Mouse (Mus musculus): ENCODE data around the gene Tpcn1.

Gene Tpcn1

DNA sequence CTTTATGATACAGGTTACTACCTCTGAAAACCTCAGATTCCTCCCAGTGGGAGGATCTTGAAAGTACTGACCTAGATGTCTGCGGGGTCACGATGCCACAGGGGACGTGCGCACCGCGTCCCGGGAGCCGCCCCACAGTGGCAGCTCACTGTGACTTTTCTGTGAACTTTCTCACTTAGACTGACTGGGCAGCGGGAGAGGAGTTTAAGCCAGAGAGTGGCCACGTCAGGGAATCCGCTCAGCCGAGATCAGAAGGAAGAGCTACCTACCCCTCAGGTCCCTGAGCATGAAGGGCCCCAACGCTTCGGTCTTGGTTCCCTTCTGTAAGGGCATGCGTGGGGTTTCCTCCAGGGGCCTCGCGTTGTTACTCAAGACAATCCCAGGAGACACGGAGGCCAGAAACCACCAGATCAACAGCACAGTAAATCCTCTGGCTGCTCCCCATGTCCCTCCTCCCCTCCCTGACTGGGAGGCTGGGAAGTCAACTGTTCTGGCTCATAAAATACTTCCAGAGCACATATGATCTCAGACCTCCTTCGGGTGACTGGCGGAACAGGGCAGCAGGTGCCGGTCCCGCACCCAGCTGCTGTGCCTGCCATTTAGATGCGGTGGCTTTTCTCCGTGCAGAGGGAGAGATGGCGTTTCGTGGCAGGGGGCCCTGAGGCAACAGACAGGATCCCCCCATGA lies 9.1 kb downstream of the Tpcn1 start:
- peak; percentile 54 for DNase-seq (ENCODE audit: low read depth)

DNA sequence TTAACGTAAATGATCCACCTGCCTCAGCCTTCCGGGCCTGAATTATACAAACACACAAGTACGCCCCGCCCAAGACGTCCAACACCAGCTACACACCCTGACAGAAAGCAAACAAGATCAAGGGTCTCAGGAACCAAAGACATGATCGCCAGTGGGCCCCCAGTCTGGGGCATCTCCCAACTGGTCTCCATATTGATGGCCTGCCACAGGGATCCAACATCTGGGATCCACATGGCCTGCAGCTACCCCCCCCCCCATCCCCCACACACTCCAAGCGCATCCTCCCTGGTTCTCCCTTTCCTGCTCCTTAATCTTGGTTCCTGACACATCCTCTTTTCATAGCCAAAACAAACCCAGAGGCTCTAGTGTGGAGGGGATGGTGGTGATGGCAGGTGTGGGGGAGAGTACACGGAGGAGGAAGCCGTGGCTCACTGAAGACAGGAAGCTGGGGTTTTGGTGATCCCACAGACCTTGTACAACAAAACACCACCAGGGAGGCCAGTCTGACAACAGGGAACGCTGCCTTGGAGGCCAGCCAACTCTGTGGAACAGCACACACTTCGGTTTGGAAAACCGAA lies 9.9 kb downstream of the Tpcn1 start:
- peak; percentile 48 for DNase-seq (ENCODE audit: low read depth)

DNA sequence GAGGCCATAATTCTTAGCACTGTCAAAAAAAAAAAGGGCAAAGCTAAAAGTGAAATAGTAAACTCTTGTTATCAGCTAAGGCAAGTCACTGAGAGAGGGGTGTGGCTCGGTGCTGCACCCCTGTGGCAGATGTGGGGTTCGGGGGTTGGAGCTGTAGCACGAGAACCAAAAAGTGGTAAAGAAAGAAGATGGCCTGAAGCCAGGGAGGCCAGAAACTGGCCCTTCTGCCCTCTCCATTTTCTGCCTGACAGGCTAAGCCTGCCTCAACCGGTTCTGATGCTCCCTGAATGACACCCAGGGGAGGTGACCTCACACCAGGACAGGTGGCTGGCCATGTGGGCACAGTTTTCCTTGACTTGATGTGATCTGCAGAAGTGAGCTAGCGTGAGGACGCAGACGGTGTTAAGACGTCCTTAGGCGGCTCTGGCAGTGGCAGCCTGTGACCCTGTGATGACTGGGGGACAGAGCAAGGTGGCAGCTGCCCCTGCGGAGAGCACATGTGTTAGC lies 10.5 kb downstream of the Tpcn1 start:
- DNase-seq (ENCODE audit: low read depth) = no peak

DNA sequence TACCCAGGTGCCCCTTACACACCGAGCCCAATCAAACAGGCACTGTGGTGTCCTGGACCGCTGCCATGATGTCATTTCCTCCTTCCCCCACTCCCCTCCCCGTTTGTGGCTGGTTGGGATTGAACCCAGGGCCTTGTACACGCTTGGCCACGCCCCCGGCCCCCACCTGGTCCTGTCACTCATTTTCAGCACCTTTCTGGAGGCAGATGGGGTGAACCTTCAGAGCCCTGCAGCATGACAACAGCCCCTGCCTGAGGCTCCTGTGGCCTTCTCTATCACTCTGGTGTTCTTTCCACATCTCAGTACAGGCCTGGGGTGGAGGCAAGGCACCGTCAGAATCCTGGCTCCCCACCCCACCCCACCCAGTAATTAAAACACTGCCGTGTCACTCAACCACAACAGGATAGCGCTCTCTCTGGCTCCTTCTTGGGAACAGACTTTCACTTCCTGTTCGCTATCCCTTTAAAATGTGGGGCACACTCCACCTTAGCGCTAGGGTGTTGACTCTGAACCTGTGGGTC lies 11.6 kb downstream of the Tpcn1 start:
- DNase-seq (ENCODE audit: low read depth) = no peak

DNA sequence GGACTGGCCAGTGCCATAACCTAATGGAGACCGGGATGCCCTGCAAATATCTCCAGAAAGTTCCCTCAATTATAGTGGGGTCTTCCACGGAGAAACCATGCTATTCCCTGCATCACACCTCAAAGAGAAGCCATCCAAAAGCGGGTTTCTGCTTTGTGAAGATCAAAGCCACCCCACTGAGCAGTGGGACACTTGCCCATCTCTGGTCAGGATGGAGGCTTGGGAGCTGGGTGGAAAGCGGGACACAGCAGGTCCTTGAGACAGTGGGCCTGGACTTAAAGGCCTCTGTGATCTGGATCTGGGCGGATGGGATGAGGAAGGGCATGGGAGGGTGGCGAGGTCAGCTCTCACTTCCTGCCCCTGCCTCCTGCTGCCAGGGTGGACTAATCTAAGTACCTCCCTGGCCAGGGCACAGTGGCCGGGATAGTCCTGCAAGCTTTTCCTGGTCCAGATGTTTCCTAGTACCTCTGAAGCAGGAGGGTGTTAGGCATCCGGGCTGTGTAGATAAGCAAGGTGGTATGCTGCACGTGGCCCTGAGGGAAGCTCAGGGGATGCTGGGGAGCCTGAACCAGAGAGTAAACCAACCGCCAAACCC lies 13.9 kb downstream of the Tpcn1 start:
- DNase-seq (ENCODE audit: low read depth) = no peak

DNA sequence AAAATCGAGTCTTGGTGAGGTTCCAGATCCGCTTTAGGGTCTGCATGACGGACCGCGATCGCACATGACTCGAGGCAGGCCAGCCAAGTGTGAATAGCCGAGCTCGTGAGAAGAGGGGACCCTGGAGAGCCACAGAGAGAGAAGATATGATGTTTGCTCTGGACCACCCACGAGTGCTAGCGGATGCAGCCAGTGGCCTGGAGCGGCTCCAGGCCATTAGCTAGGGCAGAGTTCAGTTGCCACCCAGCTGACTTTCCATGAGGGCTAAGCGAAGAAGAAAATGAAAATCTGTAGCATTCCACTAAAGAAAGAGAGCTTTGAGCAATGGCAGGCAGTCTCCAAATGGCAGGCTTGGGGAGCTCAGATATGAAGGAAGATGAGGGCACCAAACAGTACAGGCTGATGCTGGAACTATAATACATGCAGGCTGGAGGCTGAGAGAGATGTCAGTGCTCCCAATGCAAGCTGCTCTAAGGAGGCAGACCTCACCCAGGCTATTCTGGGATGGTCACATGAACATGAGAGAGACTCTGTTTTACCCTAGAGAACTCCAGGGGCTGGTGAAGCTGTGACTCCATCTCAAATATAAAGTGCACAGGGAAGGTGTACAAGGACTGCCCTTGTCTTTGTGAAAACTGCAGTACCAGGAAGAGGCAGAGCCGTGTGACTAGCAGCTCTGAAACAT lies 17.3 kb downstream of the Tpcn1 start:
- no peak for DNase-seq (ENCODE audit: low read depth)

DNA sequence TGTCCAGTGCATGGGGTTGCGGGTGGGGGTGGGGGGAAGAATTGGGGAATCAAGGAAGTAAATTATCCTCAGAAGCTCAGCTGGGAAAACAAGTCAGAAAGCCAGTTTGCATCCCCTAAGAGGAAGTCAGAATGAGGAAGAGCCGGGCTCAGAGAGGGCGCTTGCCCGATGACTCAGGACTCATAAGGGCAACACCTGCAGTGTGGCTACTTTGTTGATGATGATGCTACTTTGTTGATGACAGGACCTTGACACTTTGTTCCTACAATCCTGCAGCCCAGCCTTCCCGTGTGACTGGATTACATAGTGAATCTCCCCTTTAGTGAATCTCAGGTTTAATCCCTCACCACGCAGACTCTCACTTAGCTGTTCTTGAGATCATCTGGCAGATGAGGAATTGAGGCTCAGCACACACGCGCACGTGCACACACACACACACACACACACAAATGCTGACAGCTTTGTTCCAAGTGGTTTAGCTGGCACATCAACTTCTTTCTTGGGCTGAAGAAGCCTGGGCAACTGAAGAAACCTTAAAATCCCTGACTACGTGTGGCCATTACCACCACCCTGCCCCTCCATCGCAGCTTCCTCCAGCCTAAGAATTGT lies 18.1 kb downstream of the Tpcn1 start:
- DNase-seq (ENCODE audit: low read depth) = no peak

DNA sequence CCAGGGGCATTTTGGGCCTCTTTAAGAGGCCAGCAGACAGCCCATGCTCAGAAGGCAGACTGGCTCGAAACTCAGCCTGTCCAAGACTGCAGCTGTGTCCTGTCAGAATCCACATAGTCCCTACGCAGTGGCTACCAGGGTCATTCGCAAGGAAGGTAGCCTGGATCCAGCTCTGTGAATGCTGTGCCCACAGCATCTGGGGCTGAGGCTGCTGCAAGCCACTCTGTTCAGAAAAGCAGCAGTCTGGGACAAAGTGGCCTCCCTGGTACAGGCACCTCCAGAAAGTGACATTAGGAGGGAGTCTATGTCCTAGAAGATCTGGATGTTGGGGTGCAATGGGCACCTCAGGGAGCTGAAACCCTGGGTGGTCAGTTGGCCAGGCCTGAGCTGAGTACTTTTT lies 18.7 kb downstream of the Tpcn1 start:
- DNase-seq (ENCODE audit: low read depth) = no peak

DNA sequence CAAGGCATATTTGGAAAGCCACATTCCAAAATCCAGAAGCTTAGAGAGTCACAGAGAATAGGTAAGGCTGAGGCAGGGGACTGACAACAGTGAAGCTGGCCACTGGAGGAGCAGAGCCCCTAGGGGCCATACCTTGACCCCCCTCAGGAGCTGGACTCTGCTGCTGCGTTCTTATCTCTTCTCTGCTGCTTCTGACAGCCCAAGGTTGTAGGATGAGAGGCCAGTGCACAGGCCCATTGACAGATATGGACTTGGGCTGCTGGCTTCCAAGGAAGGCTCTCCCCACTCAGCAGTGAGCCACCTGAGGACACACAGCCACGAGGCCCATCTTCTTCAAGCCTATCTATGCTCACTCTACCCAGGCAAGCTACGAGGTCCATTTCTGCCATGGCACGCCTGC lies 19.5 kb downstream of the Tpcn1 start:
- no peak for DNase-seq (ENCODE audit: low read depth)

DNA sequence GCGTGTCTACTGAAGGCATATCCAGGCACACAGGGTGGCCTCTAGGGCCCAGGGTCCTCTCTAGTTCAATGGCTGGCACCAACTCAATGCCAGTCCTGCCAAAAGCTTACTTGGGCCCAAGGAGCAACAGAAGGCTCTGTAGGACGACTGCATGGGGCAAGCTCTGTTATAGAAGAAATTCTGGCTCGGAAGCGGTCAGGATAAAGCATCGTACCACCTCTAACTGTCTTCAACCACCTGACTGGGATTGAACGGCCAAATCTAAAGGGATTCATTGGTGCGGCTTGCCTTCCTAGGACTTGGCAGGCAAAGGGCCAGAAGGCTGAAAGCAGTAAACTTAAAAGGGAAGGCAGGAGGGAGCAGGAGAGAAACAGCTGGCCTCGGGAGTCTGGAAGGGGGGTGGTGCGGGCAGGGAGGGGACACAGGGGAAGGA lies 20.1 kb downstream of the Tpcn1 start:
- no peak for DNase-seq (ENCODE audit: low read depth)

DNA sequence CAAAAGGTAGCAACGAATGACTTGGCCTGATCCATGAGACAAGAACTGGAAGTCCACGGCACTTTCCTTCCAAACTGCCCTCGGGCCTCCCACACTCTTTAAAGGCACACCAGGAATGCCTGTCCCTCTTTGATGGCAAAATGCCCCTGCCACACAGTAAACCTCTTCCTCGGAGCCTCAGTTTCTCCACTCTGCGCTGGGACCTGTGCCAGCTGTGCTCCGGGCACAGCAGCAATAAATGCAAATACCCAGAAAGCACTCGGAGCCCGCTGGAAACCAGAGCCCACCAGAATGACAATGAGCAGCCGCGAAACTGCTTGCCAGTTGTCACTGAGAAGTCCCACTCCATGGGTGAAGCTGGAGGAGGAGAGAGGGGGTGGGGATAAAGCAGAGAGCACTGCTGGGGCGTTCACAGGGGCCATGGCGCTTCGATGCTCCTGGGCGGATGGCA lies 20.7 kb downstream of the Tpcn1 start:
- no peak for DNase-seq (ENCODE audit: low read depth)

DNA sequence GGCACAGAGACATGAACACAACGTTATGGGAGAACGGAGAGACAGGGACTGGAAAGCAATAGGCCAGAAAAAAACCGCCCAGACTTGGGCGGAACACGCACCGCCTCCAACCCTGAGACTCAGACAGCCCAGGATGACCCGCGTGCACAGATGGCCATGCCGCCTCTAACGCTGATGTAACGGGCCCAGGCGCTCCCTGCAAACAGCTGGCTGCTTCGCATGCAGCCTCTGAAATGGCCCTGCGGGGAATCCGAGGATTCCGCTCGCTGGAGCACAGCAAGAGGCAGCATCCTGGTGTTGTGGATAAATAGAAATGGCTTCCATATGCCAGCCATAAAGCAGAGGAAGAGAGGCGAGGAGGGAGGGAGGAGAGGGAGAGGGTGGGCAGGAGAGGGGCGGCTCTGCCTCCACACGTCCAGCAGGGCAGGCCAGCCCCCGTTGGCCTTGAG lies 21.2 kb downstream of the Tpcn1 start:
- no peak for DNase-seq (ENCODE audit: low read depth)

DNA sequence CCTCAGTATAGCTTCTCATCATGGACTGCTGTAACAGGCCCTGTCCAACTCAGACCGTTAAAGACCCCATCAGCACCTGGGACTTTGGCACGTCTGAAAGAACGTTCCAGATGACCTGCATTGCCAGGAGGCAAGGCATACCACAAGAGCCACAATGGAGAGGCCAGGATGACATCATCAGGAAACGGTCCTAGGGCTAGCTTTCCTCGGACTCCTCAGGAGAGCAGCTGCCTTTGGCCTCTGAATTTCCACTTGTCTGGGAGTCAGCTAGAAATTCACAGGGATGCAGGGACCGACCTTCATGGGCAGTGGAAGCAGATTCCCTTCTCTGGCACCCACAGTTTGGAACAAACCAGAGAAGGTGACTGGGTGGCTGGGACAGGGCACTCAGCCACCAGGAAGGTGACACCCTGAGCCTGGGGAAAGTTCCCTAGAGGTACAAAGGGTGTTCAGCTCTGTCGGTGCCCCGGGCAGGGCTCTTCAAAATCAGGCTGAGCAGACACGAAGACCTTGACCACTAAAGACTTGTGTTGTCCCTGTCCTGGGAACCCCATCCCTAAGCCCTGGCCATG lies 21.7 kb downstream of the Tpcn1 start:
- DNase-seq (ENCODE audit: low read depth) = no peak

DNA sequence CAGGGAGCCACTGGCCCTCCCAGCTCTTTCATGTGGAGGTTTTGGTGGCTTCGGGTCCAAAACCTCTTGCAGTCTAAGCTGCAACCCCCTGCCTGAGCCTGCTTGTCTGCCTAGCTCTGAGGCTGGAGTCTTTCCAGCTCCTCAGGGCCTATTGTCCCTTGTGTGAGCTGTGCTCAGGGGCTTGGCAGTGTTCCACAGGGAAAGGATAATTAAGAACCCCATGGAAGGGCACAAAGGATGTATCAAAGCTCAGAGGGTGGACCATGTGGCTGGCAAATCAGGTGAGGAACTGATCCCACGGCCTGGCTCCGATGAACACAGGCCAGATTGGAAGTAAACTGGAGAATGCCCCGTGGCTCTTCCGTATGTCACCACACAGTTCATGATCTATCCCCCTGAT lies 22.4 kb downstream of the Tpcn1 start:
- DNase-seq (ENCODE audit: low read depth) = no peak

DNA sequence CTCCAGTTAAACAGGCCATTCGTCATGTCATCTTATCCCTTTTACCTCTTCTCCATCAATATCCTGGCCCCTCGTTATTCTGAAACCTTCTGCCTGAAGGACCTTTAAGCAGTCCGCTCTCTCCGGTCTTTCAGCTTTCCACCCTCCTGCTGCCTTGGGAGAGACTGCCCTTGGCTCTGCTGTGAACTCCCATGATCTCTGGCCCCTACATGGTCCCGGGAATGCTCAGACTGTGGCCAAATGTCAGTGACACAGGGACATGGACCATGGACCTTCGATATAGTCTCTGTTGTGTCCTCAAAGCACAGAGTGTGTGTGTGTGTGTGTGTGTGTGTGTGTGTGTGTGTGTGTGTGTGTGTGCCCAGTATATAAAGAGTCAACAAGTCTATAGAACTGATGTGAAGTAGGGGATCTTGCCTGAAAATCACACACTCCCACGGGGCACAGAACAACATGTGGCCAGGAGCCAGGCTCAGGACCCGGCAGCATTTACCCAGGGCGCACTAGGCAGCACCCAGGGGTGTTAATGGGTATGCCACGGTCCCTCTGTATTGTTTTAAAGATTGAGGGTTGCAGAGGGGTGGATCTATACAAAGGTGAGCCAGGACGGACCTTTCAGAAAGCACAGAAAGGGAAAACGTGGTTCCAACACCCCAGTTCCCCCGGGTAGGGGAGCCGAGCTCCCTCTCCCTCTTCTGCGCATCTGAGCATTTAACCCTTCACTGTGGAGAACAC lies 23.1 kb downstream of the Tpcn1 start:
- DNase-seq (ENCODE audit: low read depth) = no peak

DNA sequence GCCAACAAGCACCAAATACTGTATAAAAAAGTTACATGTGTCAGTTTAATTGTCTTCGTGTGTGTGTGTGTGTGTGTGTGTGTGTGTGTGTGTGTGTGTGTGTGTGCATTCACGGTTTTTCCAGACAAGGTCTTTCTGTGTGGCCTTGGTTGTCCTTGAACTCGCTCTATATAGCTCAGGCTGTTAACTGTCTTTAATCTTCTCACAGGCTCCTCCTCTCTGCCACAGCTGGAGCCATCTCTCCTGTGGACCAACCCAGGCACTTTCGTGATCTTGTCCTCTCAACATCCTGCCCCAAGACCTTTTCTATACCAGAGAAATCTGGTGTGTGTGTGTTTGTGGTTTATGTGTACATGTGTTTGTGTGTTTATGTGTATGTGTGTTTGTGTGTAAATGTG lies 24.6 kb downstream of the Tpcn1 start:
- DNase-seq (ENCODE audit: low read depth) = no peak

DNA sequence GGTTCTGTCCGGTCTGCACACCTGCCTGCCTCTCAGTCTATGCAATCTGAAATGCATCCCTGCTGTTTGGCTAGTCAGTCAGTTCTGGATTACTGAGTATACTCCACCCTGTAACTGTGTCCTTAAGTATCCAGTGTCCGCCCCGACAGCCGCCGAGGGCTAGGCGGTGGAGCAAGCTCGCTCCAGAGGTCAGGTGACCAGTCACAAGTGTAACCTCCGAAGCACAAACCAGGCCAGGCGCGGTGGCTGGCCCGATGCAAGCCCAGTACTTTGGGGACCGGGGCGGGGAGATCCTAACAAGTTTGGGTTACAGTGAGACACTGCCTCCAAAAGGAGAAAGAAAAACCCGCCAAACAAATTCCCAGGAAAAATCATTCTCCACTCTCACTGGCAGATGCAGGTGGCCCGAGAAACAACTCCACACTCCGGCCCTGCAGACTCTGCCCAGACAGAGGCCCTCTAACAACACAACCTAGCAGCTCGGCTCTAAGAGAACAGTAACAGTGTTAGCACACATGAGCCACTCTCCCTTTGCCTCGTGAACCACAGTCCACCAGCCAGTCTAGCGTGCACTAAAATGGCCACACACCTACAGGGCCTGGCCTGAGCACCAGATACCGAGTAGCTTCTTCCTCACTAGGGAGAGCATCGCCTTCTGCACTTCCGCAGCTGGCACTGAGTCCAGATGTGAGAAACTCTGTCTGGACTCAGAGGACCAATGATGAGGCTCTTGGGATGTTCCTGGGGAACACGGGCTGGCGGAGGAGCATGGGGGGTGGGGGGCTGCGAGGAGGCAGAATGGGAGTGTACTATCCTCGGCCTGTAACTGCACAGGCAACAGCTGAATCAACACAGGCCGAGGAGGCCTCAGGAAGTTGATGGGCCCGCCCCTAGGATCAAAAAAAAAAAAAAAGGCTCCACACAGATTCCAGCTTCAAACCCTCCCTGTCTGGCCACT lies 25.2 kb downstream of the Tpcn1 start:
- DNase-seq (ENCODE audit: low read depth) = peak; percentile 55

DNA sequence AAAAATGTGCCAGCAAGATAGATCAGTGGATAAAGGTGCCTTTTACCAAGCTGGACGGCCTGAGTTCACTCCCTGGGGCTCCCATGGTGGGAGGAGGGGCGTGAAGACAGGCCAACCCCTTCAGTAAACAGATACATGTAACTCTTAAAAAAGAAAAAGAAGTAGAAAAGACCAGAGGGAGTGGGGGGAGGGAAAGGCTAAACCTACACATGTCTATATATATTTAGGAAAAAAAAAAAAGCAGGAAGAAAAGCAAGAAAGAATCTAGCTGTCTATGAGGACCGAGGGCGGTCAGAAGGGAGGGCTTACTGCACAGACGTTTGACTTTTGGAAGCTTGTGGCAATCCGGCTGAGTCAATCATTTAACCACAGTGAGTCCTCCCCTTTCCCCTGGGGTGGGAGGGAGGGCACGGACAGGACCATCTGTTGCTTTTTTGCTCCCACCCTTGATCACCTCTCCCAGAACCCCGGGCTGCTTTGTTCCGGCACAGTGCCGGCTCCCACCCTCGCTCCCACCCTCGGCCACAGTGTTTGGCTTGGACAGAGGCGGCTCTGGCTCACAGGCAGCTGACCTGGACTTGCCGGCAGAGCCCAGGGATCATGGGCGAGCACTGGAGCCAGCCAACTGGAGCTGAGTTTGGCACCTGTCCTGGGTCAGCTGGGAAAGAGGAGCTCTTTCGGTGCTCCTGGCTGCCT lies 27.7 kb downstream of the Tpcn1 start:
- peak; percentile 89 for DNase-seq (ENCODE audit: low read depth)

DNA sequence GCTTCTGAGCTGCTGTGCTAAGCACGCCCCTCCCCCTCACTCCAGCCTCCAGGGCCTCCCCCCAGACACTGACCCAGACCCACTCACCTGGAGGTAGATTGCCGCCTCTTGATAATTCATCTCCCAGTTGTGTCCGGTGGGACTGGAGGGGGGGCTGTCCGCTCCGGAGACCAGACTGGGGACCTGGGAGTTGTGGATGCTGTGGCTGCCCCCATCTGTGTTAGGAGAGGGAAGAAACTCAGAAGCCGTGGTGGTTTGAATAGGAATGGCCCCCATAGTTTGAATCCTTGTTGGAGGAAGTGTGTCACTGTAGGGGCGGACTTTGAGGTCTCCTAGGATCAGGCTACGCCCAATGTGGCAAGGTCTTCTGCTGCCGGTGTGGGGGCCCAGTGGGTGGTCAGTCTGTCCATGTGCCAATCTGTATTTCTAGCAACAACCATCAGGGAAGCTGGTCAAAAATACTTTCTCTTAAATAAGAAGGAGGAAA lies 28.3 kb downstream of the Tpcn1 start:
- peak; percentile 16 for DNase-seq (ENCODE audit: low read depth)

Data from NIH3T3 (cell line).